Mouse (Mus musculus): ENCODE results near the gene Nrxn3. TPM values are rescaled to one million over a fixed set of nuclear protein-coding genes. Genes with fewer than 3 reads are reported as not detected.

The Nrxn3 gene
- polyA plus RNA-seq, 1 experiment from 2014 or later: 29.2 TPM

DNA sequence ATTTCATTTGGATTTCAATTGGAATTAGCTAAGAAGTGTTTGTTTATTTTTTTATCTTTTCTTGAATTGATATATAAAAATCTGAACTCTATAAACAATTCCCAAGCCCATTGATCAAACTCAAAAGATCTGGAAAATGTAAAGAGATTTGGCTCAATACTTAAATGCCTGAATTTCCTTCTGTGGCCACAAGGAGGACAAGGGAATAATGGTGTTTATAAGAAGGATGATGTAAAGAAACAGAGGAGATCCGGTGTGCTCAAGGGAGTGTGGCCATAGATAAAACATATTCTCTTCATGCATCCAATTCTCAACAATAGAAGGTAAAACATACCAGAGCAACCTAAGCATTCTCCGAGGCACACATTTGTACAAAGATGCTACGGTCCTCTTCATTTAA is 1085.5 kb downstream of the Nrxn3 start:
- WGBS: 74% methylated on average over 3 of the region's 3 CpGs
- no peak overlapping the region for H3K4me2 ChIP-seq (ENCODE audit: low read depth)
- ATAC-seq (ENCODE audit: insufficient read depth, low FRiP score, low TSS enrichment): no peak
- no peak overlapping the region for H3K27ac ChIP-seq (ENCODE audit: low read depth, low read length)
- no peak for DNase-seq (ENCODE audit: low spot score)
- H3K27me3 ChIP-seq (ENCODE audit: control insufficient read depth, insufficient read depth, low read length): peaks cover under 1% of the 10 kb centered on the region; the same call in 1 of the 2 replicates
- H3K9ac ChIP-seq (ENCODE audit: low read length): no peak overlapping the region
- no peaks in the 10 kb centered on the region for H3K36me3 ChIP-seq (ENCODE audit: control insufficient read depth, insufficient read depth, low read length)
- H3K4me1 ChIP-seq (ENCODE audit: control insufficient read depth, insufficient read depth, low read length): no peaks in the 10 kb centered on the region; the same call in 1 of the 2 replicates
- H3K4me3 ChIP-seq (ENCODE audit: low read depth, low read length): no peak overlapping the region
- H3K9me3 ChIP-seq (ENCODE audit: control insufficient read depth, low read length): no peaks in the 10 kb centered on the region

GRCm38 (mm10) chr12:89810146-89810545 is 1087.5 kb downstream of the Nrxn3 start:
- Histone ChIP-seq H3K4me3 (ENCODE audit: low read depth, low read length) (no peak overlapping the region), H3K27me3 (ENCODE audit: control insufficient read depth, insufficient read depth, low read length) (peaks cover 3% of the 10 kb centered on the region; the same call in 1 of the 2 replicates), H3K9ac (ENCODE audit: low read length) (no peak overlapping the region), H3K4me1 (ENCODE audit: control insufficient read depth, insufficient read depth, low read length) (no peaks in the 10 kb centered on the region; the same call in 1 of the 2 replicates), H3K36me3 (ENCODE audit: control insufficient read depth, insufficient read depth, low read length) (no peaks in the 10 kb centered on the region), H3K4me2 (ENCODE audit: low read depth) (no peak overlapping the region), H3K27ac (ENCODE audit: low read depth, low read length) (no peak overlapping the region), H3K9me3 (ENCODE audit: control insufficient read depth, low read length) (no peaks in the 10 kb centered on the region)
- no peak for DNase-seq (ENCODE audit: low spot score)
- ATAC-seq (ENCODE audit: insufficient read depth, low FRiP score, low TSS enrichment): no peak
- 87% methylated on average over 5 of the region's 5 CpGs for WGBS

- Histone ChIP-seq H3K36me3 (ENCODE audit: control insufficient read depth, insufficient read depth, low read length) (no peaks in the 10 kb centered on the region), H3K4me2 (ENCODE audit: low read depth) (peak overlapping the region; percentile 75), H3K9me3 (ENCODE audit: control insufficient read depth, low read length) (no peaks in the 10 kb centered on the region), H3K27me3 (ENCODE audit: control insufficient read depth, insufficient read depth, low read length) (peaks cover 3% of the 10 kb centered on the region; the same call in 1 of the 2 replicates), H3K9ac (ENCODE audit: low read length) (peak overlapping the region; percentile 42), H3K4me1 (ENCODE audit: control insufficient read depth, insufficient read depth, low read length) (no peaks in the 10 kb centered on the region; the same call in 1 of the 2 replicates), H3K4me3 (ENCODE audit: low read depth, low read length) (peak overlapping the region; percentile 45), H3K27ac (ENCODE audit: low read depth, low read length) (no peak overlapping the region)
- DNase-seq (ENCODE audit: low spot score): peak; percentile 84
- under 1% methylated on average over 36 of the region's 36 CpGs for WGBS
- peak; percentile 97 for ATAC-seq (ENCODE audit: insufficient read depth, low FRiP score, low TSS enrichment)
These were observed 1089.3 kb downstream of the Nrxn3 start for GRCm38 (mm10) chr12:89811815-89812549.

DNA sequence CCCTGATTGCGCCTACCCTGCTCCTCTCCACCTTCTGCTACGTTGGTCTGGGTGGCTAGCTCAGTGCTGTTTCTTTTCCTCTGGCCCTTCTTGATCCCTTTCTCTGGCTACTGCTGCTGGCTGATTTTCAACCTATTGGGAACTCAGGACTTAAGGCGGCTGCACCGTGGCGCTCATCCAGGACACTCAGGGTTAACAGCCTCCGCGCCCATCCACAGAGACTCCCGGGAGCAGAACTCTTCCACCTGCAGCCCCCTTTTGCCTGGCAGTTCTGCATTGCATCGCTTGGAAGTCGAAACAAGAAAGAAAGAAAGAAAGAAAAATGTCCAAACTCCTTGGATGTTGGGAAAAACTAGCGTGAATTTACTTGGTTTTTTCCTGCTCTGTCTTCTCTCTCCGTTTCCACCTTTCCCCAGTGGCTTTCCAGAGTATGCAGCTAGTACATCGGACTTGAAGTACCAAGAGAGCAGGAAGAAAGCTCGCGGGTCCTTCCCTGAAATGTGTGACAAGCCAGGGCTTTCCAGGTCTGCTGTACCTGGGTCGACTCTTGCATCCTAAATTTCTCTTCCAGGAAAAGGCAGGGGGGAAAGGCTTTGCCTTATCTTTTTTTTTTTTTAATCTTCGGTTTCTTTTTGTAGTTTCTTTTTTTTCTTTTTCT is 1090.0 kb downstream of the Nrxn3 start:
- H3K9me3 ChIP-seq (ENCODE audit: control insufficient read depth, low read length): no peaks in the 10 kb centered on the region
- no peaks in the 10 kb centered on the region; the same call in 1 of the 2 replicates for H3K4me1 ChIP-seq (ENCODE audit: control insufficient read depth, insufficient read depth, low read length)
- H3K27ac ChIP-seq (ENCODE audit: low read depth, low read length): no peak overlapping the region
- H3K27me3 ChIP-seq (ENCODE audit: control insufficient read depth, insufficient read depth, low read length): peaks cover 3% of the 10 kb centered on the region; the same call in 1 of the 2 replicates
- H3K4me3 ChIP-seq (ENCODE audit: low read depth, low read length): peak overlapping the region; percentile 45
- H3K9ac ChIP-seq (ENCODE audit: low read length): 0 out of 2 replicates have a peak overlapping the region, but pooled peaks have one; percentile 6
- peak overlapping the region; percentile 75 for H3K4me2 ChIP-seq (ENCODE audit: low read depth)
- 3% methylated on average over 17 of the region's 17 CpGs for WGBS
- H3K36me3 ChIP-seq (ENCODE audit: control insufficient read depth, insufficient read depth, low read length): no peaks in the 10 kb centered on the region
- ATAC-seq (ENCODE audit: insufficient read depth, low FRiP score, low TSS enrichment): no peak; the same call in 1 of the 2 replicates
- DNase-seq (ENCODE audit: low spot score): no peak

DNA sequence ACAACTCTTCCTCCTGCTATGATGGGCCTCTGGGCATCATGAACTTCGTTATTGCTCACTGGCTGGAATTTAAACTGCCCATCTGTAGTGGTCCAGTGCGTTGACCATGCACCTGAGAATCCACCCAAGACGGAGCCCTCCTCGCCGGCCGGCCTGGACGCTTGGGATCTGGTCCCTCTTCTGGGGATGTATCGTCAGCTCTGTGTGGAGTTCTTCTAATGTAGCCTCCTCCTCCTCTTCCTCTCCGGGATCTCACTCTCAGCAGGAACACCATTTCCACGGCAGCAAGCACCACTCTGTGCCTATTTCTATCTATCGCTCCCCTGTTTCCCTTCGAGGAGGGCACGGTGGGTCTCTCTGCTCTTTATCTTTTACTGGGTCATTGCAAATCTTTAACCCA is 1090.6 kb downstream of the Nrxn3 start:
- peaks cover 3% of the 10 kb centered on the region; the same call in 1 of the 2 replicates for H3K27me3 ChIP-seq (ENCODE audit: control insufficient read depth, insufficient read depth, low read length)
- no peaks in the 10 kb centered on the region for H3K36me3 ChIP-seq (ENCODE audit: control insufficient read depth, insufficient read depth, low read length)
- DNase-seq (ENCODE audit: low spot score) (no peak), ATAC-seq (ENCODE audit: insufficient read depth, low FRiP score, low TSS enrichment) (no peak)
- H3K9me3 ChIP-seq (ENCODE audit: control insufficient read depth, low read length): no peaks in the 10 kb centered on the region
- no peak overlapping the region for H3K27ac ChIP-seq (ENCODE audit: low read depth, low read length)
- peak overlapping the region; percentile 45 for H3K4me3 ChIP-seq (ENCODE audit: low read depth, low read length)
- no peaks in the 10 kb centered on the region; the same call in 1 of the 2 replicates for H3K4me1 ChIP-seq (ENCODE audit: control insufficient read depth, insufficient read depth, low read length)
- H3K9ac ChIP-seq (ENCODE audit: low read length): no peak overlapping the region
- H3K4me2 ChIP-seq (ENCODE audit: low read depth): peak overlapping the region; percentile 75
- 11% methylated on average over 13 of the region's 13 CpGs for WGBS

DNA sequence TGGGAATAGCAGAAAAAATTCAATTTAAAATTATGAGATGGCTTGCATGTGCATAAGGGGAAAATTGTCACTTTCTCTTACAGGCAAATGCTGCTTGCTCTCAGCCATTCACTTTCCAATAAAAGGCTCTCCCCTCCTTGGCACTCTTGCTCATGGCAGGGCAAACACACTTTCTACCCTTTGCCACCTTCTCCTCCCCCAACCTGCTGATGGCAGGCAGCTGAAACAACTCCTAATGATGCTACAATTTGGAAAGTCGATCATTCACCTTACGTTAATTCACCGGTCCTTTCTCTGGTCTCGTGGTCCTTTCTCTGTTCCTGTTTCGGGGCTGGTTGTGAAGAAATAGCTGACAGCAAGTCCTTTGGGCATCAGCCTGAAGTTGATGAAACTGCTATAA is 1091.0 kb downstream of the Nrxn3 start:
- ATAC-seq (ENCODE audit: insufficient read depth, low FRiP score, low TSS enrichment): no peak
- no peaks in the 10 kb centered on the region; the same call in 1 of the 2 replicates for H3K4me1 ChIP-seq (ENCODE audit: control insufficient read depth, insufficient read depth, low read length)
- H3K9me3 ChIP-seq (ENCODE audit: control insufficient read depth, low read length): no peaks in the 10 kb centered on the region
- peaks cover 3% of the 10 kb centered on the region; the same call in 1 of the 2 replicates for H3K27me3 ChIP-seq (ENCODE audit: control insufficient read depth, insufficient read depth, low read length)
- no peak overlapping the region for H3K9ac ChIP-seq (ENCODE audit: low read length)
- WGBS: 66% methylated on average over 5 of the region's 5 CpGs
- H3K4me3 ChIP-seq (ENCODE audit: low read depth, low read length): peak overlapping the region; percentile 45
- DNase-seq (ENCODE audit: low spot score): no peak
- H3K4me2 ChIP-seq (ENCODE audit: low read depth): peak overlapping the region; percentile 75; the same call in 1 of the 2 replicates
- H3K27ac ChIP-seq (ENCODE audit: low read depth, low read length): no peak overlapping the region
- no peaks in the 10 kb centered on the region for H3K36me3 ChIP-seq (ENCODE audit: control insufficient read depth, insufficient read depth, low read length)

- ATAC-seq (ENCODE audit: insufficient read depth, low FRiP score, low TSS enrichment) (no peak), DNase-seq (ENCODE audit: low spot score) (no peak)
- H3K36me3 ChIP-seq (ENCODE audit: control insufficient read depth, insufficient read depth, low read length): no peaks in the 10 kb centered on the region
- H3K9ac ChIP-seq (ENCODE audit: low read length): no peak overlapping the region
- no peak overlapping the region for H3K4me2 ChIP-seq (ENCODE audit: low read depth)
- no peak overlapping the region for H3K4me3 ChIP-seq (ENCODE audit: low read depth, low read length)
- no peaks in the 10 kb centered on the region; the same call in 1 of the 2 replicates for H3K4me1 ChIP-seq (ENCODE audit: control insufficient read depth, insufficient read depth, low read length)
- H3K27ac ChIP-seq (ENCODE audit: low read depth, low read length): no peak overlapping the region
- H3K27me3 ChIP-seq (ENCODE audit: control insufficient read depth, insufficient read depth, low read length): peaks cover 3% of the 10 kb centered on the region; the same call in 1 of the 2 replicates
- 41% methylated on average over 4 of the region's 4 CpGs for WGBS
- no peaks in the 10 kb centered on the region for H3K9me3 ChIP-seq (ENCODE audit: control insufficient read depth, low read length)
These were observed 1091.9 kb downstream of the Nrxn3 start for GRCm38 (mm10) chr12:89814536-89814935.

DNA sequence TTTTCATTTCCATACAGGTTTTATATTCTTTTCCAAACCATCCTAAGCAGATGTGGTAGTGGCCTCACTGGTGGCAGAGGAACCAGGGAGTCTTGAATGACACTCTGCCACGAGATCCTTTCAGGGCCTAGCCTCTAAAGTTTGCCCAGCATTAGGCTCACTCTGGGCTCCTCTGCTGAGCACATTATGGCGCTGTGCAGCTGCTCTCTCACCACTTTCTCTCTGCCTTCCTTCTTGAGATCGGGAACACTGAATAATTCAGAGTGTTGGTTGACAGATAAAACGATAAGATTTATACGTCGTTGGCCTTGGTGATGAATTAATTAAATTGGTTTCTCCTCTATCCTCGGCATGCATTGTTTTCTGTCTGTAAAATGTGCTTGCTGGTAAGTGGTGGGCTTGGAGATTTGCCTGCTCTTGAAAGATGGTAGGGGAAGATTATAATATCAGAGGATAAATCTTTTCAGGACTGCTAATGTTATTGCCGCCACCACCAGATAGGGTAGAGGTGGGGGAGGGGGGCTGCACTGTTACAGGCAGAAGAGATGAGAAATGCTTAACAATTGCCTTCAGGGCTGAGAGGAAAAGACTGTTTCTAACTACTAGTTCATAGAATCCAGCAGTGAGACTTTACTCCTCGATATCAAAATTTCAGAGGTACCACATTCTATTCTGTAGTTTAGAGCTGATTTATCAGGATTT is 1094.5 kb downstream of the Nrxn3 start:
- no peak overlapping the region for H3K4me2 ChIP-seq (ENCODE audit: low read depth)

More for the DNA sequence above, 1094.5 kb downstream of the Nrxn3 start:
- Histone ChIP-seq H3K4me3 (ENCODE audit: low read depth, low read length) (no peak overlapping the region), H3K9me3 (ENCODE audit: control insufficient read depth, low read length) (no peaks in the 10 kb centered on the region), H3K27ac (ENCODE audit: low read depth, low read length) (no peak overlapping the region), H3K27me3 (ENCODE audit: control insufficient read depth, insufficient read depth, low read length) (peaks cover 3% of the 10 kb centered on the region; the same call in 1 of the 2 replicates), H3K9ac (ENCODE audit: low read length) (no peak overlapping the region), H3K36me3 (ENCODE audit: control insufficient read depth, insufficient read depth, low read length) (no peaks in the 10 kb centered on the region), H3K4me1 (ENCODE audit: control insufficient read depth, insufficient read depth, low read length) (peaks cover 3% of the 10 kb centered on the region; the same call in 1 of the 2 replicates)
- 66% methylated on average over 9 of the region's 9 CpGs for WGBS
- ATAC-seq (ENCODE audit: insufficient read depth, low FRiP score, low TSS enrichment): no peak; the same call in 1 of the 2 replicates
- no peak for DNase-seq (ENCODE audit: low spot score)
